Mouse (Mus musculus) hindbrain, postnatal 0 days (tissue): ENCODE measurements at regions not wholly inside any gene's neighbourhood (a gene's known extent, or its start where the extent isn't known, plus 50 kb on each side); places are given as distances from the start of the nearest gene placed in this dataset.

ENCODE experiments used
- ATAC-seq: fragments of 200-750 bp; cut with Nextera tagmentation; 2 replicates; pipeline ENCODE4 v1.8.0; 2017; ENCODE audit warnings: mild to moderate bottlenecking, moderate TSS enrichment, moderate library complexity
- DNase-seq: peaks from one replicate; pipeline ENCODE4 v3.0.0-alpha.2; 2015; ENCODE audit warnings: low spot score
- H3K27ac ChIP-seq: fragments of 300-500 bp; sonication (generic); 2 replicates; pipeline ENCODE4 v1.5.1; 2014; ENCODE audit warnings: mild to moderate bottlenecking
- H3K27me3 ChIP-seq: fragments of 300-500 bp; sonication (generic); 2 replicates; pipeline ENCODE4 v1.6.1; 2014; ENCODE audit warnings: low read length, mixed read lengths; ENCODE audit not compliant: insufficient read depth
- H3K36me3 ChIP-seq: fragments of 300-500 bp; sonication (generic); 2 replicates; pipeline ENCODE4 v1.6.1; 2014; ENCODE audit warnings: low read length, mixed read lengths; ENCODE audit not compliant: insufficient read depth
- H3K4me1 ChIP-seq: fragments of 300-500 bp; sonication (generic); 2 replicates; pipeline ENCODE4 v1.6.1; 2014; ENCODE audit warnings: antibody characterized with exemption, low read length, mixed read lengths; ENCODE audit not compliant: insufficient read depth
- H3K4me2 ChIP-seq: fragments of 300-500 bp; sonication (generic); 2 replicates; pipeline ENCODE4 v1.6.1; 2014; ENCODE audit warnings: low read depth, mild to moderate bottlenecking, low read length, moderate library complexity, mixed read lengths
- H3K4me3 ChIP-seq: fragments of 300-500 bp; sonication (generic); 2 replicates; pipeline ENCODE4 v1.5.1; 2014; ENCODE audit warnings: low read length
- H3K9ac ChIP-seq: fragments of 300-500 bp; sonication (generic); replicated peaks from 2 replicates; pipeline ENCODE4 v1.6.1; 2014; ENCODE audit warnings: mild to moderate bottlenecking, low read length, moderate library complexity, mixed read lengths
- H3K9me3 ChIP-seq: fragments of 300-500 bp; sonication (generic); 2 replicates; pipeline ENCODE4 v1.6.1; 2016; ENCODE audit warnings: low read length, mixed read lengths
- CTCF ChIP-seq: IDR thresholded peaks from 2 replicates; pipeline ENCODE4 v1.5.1; 2016; ENCODE audit warnings: antibody characterized with exemption, control low read depth, low read depth
- WGBS: fragments of 180-500 bp; shearing (Covaris S2); extraction: QIAGEN DNeasy Blood & Tissue Kit; methylation state at CpG from one replicate; pipeline ENCODE4 v1.1.7; 2014; 5-methylcytosine and 5-hydroxymethylcytosine counted together

GRCm38 (mm10) chrX:45340661-45341060 lies 250.0 kb downstream of the Prr32 start:
- Histone ChIP-seq H3K4me1 (no peaks in the 10 kb centered on the region), H3K27me3 (no peaks in the 10 kb centered on the region), H3K4me2 (no peak overlapping the region), H3K9ac (no peak overlapping the region), H3K36me3 (no peaks in the 10 kb centered on the region), H3K27ac (no peak overlapping the region), H3K9me3 (no peaks in the 10 kb centered on the region), H3K4me3 (no peak overlapping the region)
- no peak for DNase-seq
- peak; percentile 8; the same call in 1 of the 2 replicates for TF ChIP-seq CTCF
- ATAC-seq, result no peak
- WGBS, result 45% methylated on average over 5 of the region's 5 CpGs
